Mouse (Mus musculus) heart, adult 2 months (tissue): Measurements from ENCODE around the gene Nsd1. TPM values are rescaled to one million over a fixed set of nuclear protein-coding genes. Genes with fewer than 3 reads are reported as not detected.

Experiments used
- DNase-seq, 2 experiments: peaks; one replicate each; pipeline ENCODE4 v3.0.0; 2021
- H3K27ac ChIP-seq: fragments of 200-600 bp; 2 replicates; pipeline ENCODE4 v1.8.1; 2022
- H3K27me3 ChIP-seq: fragments of 200-500 bp; 2 replicates; pipeline ENCODE4 v1.6.1; 2012; ENCODE audit warnings: mild to moderate bottlenecking, low read length, inconsistent platforms, mixed read lengths; ENCODE audit not compliant: control insufficient read depth, insufficient read depth
- H3K36me3 ChIP-seq: fragments of 200-500 bp; 2 replicates; pipeline ENCODE4 v1.6.1; 2012; ENCODE audit warnings: low read length, inconsistent platforms; ENCODE audit not compliant: control insufficient read depth, insufficient read depth
- H3K4me1 ChIP-seq: fragments of 200-500 bp; 2 replicates; pipeline ENCODE4 v1.6.1; 2011; ENCODE audit warnings: low read length; ENCODE audit not compliant: control insufficient read depth, insufficient read depth
- H3K4me3 ChIP-seq: fragments of 200-600 bp; 2 replicates; pipeline ENCODE4 v1.8.1; 2022
- H3K79me2 ChIP-seq: fragments of 200-500 bp; replicated peaks from 2 replicates; pipeline ENCODE4 v1.6.1; 2012; ENCODE audit warnings: mild to moderate bottlenecking, inconsistent platforms, low read length, moderate library complexity, mixed read lengths; ENCODE audit not compliant: control insufficient read depth, insufficient read depth
- H3K9ac ChIP-seq: fragments of 200-500 bp; 2 replicates; pipeline ENCODE4 v1.6.1; 2012; ENCODE audit warnings: low read depth, mild to moderate bottlenecking, control low read depth, inconsistent platforms, low read length, mixed read lengths
- CTCF ChIP-seq: fragments of 200-600 bp; IDR thresholded peaks from 2 replicates; pipeline ENCODE4 v1.8.1; 2022; ENCODE audit warnings: antibody characterized with exemption, mild to moderate bottlenecking, moderate library complexity
- EP300 ChIP-seq: fragments of 200-500 bp; IDR thresholded peaks from 2 replicates; pipeline ENCODE4 v1.6.1; 2011; ENCODE audit warnings: low read depth, low read length, control low read depth; ENCODE audit not compliant: insufficient read depth
- POLR2A ChIP-seq: fragments of 200-500 bp; IDR thresholded peaks from 2 replicates; pipeline ENCODE4 v1.6.1; 2011; ENCODE audit warnings: mild to moderate bottlenecking, low read depth, low read length, control low read depth; ENCODE audit not compliant: insufficient read depth
- WGBS: fragments of 180-500 bp; shearing (Covaris S2); methylation state at CpG from one replicate; pipeline ENCODE4 v1.1.7; 2018; 5-methylcytosine and 5-hydroxymethylcytosine counted together
- intact Hi-C: fragments of 180-260 bp; cut with DNase I; formaldehyde crosslinking; loops from one replicate; pipeline ENCODE4 v1.15.1; 2025
- polyA plus RNA-seq: library from polyadenylated mRNA; depleted of rRNA; stranded (reverse); fragments of >200 nt; gene quantifications from 2 replicates; pipeline ENCODE4 v1.2.3, GENCODE M21; 2012
- total RNA-seq, 2 experiments: library from RNA; stranded (reverse); gene quantifications; 2 replicates each; pipeline ENCODE4 v1.2.3; 2021

Gene Nsd1
- total and polyA plus RNA-seq, 3 experiments: 11.0 to 55.8 (median 52.5) TPM

GRCm38 (mm10) chr13:55327169-55327568, 117.6 kb downstream of the Nsd1 start:
- WGBS: 35% methylated on average over 4 of the region's 4 CpGs
- no peak overlapping the region for H3K27ac ChIP-seq
- intact Hi-C loops: loop anchor here (10.0 kb wide), 1 partner anchor 222 kb away; the partner anchor contains the start of genes Uimc1 and Zfp346

GRCm38 (mm10) chr13:55327633-55328032, 118.1 kb downstream of the Nsd1 start:
- Histone ChIP-seq H3K79me2 (no peaks in the 10 kb centered on the region), H3K27me3 (no peaks in the 10 kb centered on the region), H3K4me3 (no peak overlapping the region), H3K9ac (no peak overlapping the region), H3K4me1 (peaks cover 2% of the 10 kb centered on the region), H3K36me3 (no peaks in the 10 kb centered on the region), H3K27ac (no peak overlapping the region)
- WGBS: 29% methylated on average over 8 of the region's 8 CpGs
- intact Hi-C loops: loop anchor here (2.0 to 10.0 kb wide), 2 partner anchors 35 to 223 kb away; partner anchors contain the start of genes Lman2, Uimc1 and Zfp346
- TF ChIP-seq EP300 (0 out of 2 replicates have a peak, but pooled peaks have one; percentile 49), POLR2A (no peak), CTCF (peak; percentile 85)
- peak; percentile 78 to 85 for DNase-seq

More at GRCm38 (mm10) chr13:55327169-55327568, 117.6 kb downstream of the Nsd1 start:
- TF ChIP-seq EP300 (no peak), CTCF (no peak), POLR2A (no peak)
- no peak for DNase-seq
- H3K4me1 ChIP-seq: peaks cover 2% of the 10 kb centered on the region
- no peak overlapping the region for H3K4me3 ChIP-seq
- H3K27me3 ChIP-seq: no peaks in the 10 kb centered on the region
- no peaks in the 10 kb centered on the region for H3K36me3 ChIP-seq
- no peaks in the 10 kb centered on the region for H3K79me2 ChIP-seq
- no peak overlapping the region for H3K9ac ChIP-seq

- H3K4me3 ChIP-seq: no peak overlapping the region
Observed at GRCm38 (mm10) chr13:55328171-55328570, 118.6 kb downstream of the Nsd1 start.

GRCm38 (mm10) chr13:55328641-55329040, 119.1 kb downstream of the Nsd1 start:
- no peak overlapping the region for H3K27ac ChIP-seq
- intact Hi-C loops: loop anchor here (2.0 to 10.0 kb wide), 2 partner anchors 34 to 224 kb away; partner anchors contain the start of genes Lman2, Uimc1 and Zfp346

More at GRCm38 (mm10) chr13:55328171-55328570, 118.6 kb downstream of the Nsd1 start:
- Histone ChIP-seq H3K27me3 (no peaks in the 10 kb centered on the region), H3K27ac (no peak overlapping the region), H3K36me3 (no peaks in the 10 kb centered on the region), H3K9ac (no peak overlapping the region), H3K79me2 (no peaks in the 10 kb centered on the region), H3K4me1 (peaks cover 2% of the 10 kb centered on the region; the same call in 1 of the 2 replicates)
- no peak for DNase-seq
- WGBS: 84% methylated on average over 6 of the region's 6 CpGs
- no peak for TF ChIP-seq EP300
- intact Hi-C loops: loop anchor here (2.0 to 10.0 kb wide), 2 partner anchors 35 to 223 kb away; partner anchors contain the start of genes Lman2, Uimc1 and Zfp346

GRCm38 (mm10) chr13:55329109-55329682, 119.6 kb downstream of the Nsd1 start:
- intact Hi-C loops: loop anchor here (2.0 to 10.0 kb wide), 2 partner anchors 34 to 224 kb away; partner anchors contain the start of genes Lman2, Uimc1 and Zfp346
- Histone ChIP-seq H3K36me3 (no peaks in the 10 kb centered on the region), H3K9ac (peak overlapping the region; percentile 32; the same call in 1 of the 2 replicates), H3K27ac (no peak overlapping the region), H3K4me3 (peak overlapping the region; percentile 60), H3K79me2 (no peaks in the 10 kb centered on the region), H3K4me1 (peaks cover 2% of the 10 kb centered on the region; the same call in 1 of the 2 replicates), H3K27me3 (no peaks in the 10 kb centered on the region)
- DNase-seq: peak in 1 of 2 experiments; percentile 47
- whole genome bisulfite sequencing: 2% methylated on average over 29 of the region's 29 CpGs
- TF ChIP-seq EP300 (no peak), POLR2A (no peak), CTCF (no peak)

More at GRCm38 (mm10) chr13:55328641-55329040, 119.1 kb downstream of the Nsd1 start:
- DNase-seq: no peak
- peaks cover 2% of the 10 kb centered on the region; the same call in 1 of the 2 replicates for H3K4me1 ChIP-seq
- no peaks in the 10 kb centered on the region for H3K27me3 ChIP-seq
- H3K4me3 ChIP-seq: no peak overlapping the region
- TF ChIP-seq CTCF (no peak), EP300 (no peak), POLR2A (no peak)
- no peak overlapping the region for H3K9ac ChIP-seq
- no peaks in the 10 kb centered on the region for H3K79me2 ChIP-seq
- no peaks in the 10 kb centered on the region for H3K36me3 ChIP-seq
- WGBS: 84% methylated on average over 4 of the region's 4 CpGs
